Mouse (Mus musculus) heart, adult 2 months (tissue): ENCODE results near the gene Net1.
"Not testable (repeated sequence)": the region's sequence is repeated elsewhere in the genome, so short reads cannot be mapped to it uniquely, and the experiment has no call there.

Source experiments
- CTCF ChIP-seq: fragments of 200-600 bp; IDR thresholded peaks from 2 replicates; pipeline ENCODE4 v1.8.1; 2022; ENCODE audit warnings: antibody characterized with exemption, mild to moderate bottlenecking, moderate library complexity
- EP300 ChIP-seq: fragments of 200-500 bp; IDR thresholded peaks from 2 replicates; pipeline ENCODE4 v1.6.1; 2011; ENCODE audit warnings: low read depth, low read length, control low read depth; ENCODE audit not compliant: insufficient read depth
- POLR2A ChIP-seq: fragments of 200-500 bp; IDR thresholded peaks from 2 replicates; pipeline ENCODE4 v1.6.1; 2011; ENCODE audit warnings: mild to moderate bottlenecking, low read depth, low read length, control low read depth; ENCODE audit not compliant: insufficient read depth

- TF ChIP-seq CTCF, POLR2A, EP300: not testable (repeated sequence)
These were observed 77.4 kb downstream of the Net1 start for GRCm38 (mm10) chr13:3840662-3841061.
